Mouse (Mus musculus): ENCODE results near the gene H2afv. TPM values are rescaled to one million over a fixed set of nuclear protein-coding genes. Genes with fewer than 3 reads are reported as not detected.
A peak's percentile ranks its signal among the peaks of the same experiment; 100 is the strongest.
"Not testable (repeated sequence)": the region's sequence is repeated elsewhere in the genome, so short reads cannot be mapped to it uniquely, and the experiment has no call there.

H2afv gene
- polyA plus RNA-seq, 1 experiment = 200 TPM

DNA sequence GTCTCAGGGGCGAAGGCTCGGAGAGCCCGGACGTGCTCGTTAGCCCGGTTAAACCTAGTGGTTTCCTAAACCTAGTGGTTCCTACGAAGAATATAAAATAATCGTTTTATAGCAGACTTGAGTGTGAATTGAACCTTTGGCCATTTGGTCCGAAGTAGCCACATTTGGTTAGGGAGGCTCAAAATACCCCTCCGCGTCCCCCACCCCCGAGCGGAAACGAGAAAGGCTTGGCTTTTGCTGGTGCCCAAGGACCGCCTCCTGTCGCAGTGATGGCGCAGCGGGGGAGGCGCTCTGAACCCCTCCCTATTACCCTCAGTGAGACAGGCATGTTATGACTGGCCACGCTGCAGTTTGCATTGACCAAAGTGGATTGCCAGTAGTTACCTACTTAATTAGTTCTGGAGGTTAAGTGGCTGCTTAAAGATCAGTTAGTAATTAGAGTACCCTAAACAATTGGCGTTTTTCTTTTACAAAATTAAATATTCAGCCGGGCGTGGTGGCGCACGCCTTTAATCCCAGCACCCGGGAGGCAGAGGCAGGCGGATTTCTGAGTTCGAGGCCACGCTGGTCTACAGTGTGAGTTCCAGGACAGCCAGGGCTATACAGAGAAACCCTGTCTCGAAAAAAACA is 27.7 kb downstream of the H2afv start:
- H3K27ac ChIP-seq (ENCODE audit: insufficient read depth, low read length) = peak overlapping the region; percentile 90
- TF ChIP-seq EP300 (IDR thresholded peaks at IDR 0.05; ENCODE audit: insufficient read depth, low read depth, low read length) (no peak), POLR2A (IDR thresholded peaks at IDR 0.05; ENCODE audit: insufficient read depth, low read length) (peak; percentile 10), CTCF (IDR thresholded peaks at IDR 0.05; ENCODE audit: low read depth, low read length) (no peak)
- H3K4me1 ChIP-seq (ENCODE audit: control insufficient read depth, insufficient read depth, low read length) = no peaks in the 10 kb centered on the region
- H3K27me3 ChIP-seq (ENCODE audit: control insufficient read depth, insufficient read depth, low read length, poor library complexity, severe bottlenecking) = no peaks in the 10 kb centered on the region
- no peaks in the 10 kb centered on the region for H3K9me3 ChIP-seq (replicated peaks; ENCODE audit: control insufficient read depth, insufficient read depth, low read length, poor library complexity, severe bottlenecking)
- peak overlapping the region; percentile 92 for H3K4me3 ChIP-seq (ENCODE audit: low read depth, low read length)
- H3K36me3 ChIP-seq (ENCODE audit: control insufficient read depth, insufficient read depth, low read length, poor library complexity, severe bottlenecking) = peaks cover 44% of the 10 kb centered on the region
- H3K9ac ChIP-seq (ENCODE audit: low read depth, poor library complexity, severe bottlenecking) = peak overlapping the region; percentile 99

DNA sequence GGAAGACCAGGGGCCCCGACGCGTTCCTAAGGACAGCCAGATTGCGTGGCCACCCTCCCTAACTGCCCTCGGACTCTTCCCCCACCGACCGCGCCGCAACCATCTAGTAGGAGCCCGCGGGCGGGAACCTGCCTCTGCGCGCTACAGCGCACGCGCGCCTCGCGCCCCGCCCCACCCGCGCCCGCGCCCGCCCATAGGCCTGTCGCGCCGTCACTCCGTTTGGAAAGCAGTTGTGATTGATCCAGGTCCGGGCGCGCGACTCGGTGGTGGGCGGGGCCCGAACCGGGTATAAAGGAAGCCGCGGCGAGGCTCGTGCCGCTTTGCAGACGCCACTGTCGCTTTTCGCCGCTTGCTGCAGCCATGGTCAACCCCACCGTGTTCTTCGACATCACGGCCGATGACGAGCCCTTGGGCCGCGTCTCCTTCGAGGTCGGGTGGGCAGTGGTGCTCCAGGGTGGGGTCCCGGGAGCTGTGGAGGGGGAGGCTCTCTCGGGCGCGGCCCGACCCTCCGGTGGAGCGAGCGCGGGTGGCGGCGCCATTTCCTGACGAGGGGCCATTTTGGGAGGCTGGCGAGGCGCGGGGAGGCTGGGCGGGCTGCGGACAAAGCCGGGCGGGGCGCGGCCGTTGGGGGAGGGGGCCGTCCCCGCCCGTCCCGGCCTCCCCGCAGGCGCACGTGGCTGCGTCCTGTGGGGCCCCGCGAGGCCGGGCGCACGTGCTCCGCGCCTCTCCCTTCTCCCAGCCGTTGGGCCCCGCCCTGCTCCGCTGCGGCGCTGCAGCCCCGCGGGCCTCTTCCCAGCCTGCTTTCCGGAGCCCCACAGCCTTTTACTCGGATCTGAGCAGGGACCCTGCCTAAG is 28.5 kb downstream of the H2afv start:
- Histone ChIP-seq H3K9ac (ENCODE audit: low read depth, poor library complexity, severe bottlenecking) (peak overlapping the region; percentile 99), H3K9me3 (replicated peaks; ENCODE audit: control insufficient read depth, insufficient read depth, low read length, poor library complexity, severe bottlenecking) (no peaks in the 10 kb centered on the region)

DNA sequence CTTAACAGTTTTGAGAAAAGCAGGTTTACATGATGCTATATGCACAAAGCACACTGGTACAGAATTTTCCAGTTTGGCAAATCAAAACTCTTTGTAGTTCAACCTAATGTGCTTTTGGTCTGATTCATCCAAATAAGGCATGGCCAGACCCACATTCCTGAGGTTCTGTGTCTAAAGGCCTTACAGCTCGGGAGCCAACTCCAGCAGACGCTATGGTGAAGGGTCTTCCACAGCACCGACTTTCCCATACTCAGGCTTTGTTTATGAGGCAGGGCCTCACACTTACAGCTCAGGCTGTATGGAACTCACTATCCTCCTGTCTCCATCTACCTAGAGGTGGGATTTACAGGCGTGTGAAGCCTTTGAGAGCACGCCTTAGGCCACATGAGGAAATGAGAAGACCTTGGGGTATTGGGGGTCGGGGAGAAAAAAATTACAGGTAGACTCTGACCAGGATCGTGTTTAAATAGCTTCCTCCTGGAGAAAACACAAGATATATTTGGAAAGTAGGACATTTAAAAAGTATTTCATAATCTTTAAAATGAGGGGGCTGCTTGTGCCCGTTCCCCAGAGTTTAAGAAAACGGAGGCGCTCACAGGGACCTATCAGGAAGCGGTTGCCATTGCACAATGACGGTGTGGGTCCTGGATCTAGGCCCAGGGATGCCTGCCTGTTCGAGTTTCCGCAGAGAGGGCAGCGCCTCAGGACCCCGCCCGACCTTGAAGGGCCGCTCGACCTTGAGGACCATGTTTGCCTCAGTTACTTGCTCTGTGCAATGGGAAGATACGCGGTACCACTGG is 29.3 kb downstream of the H2afv start, which contains the start of gene Ppia:
Gene Ppia (plus strand): TSS at position 693 of the 800 bp plus-strand sequence.
- Histone ChIP-seq H3K27me3 (ENCODE audit: control insufficient read depth, insufficient read depth, low read length, poor library complexity, severe bottlenecking) (no peaks in the 10 kb centered on the region), H3K4me1 (ENCODE audit: control insufficient read depth, insufficient read depth, low read length) (no peaks in the 10 kb centered on the region), H3K4me3 (ENCODE audit: low read depth, low read length) (peak within 1 kb of the TSS; percentile 92), H3K27ac (ENCODE audit: insufficient read depth, low read length) (peak within 1 kb of the TSS; percentile 90), H3K36me3 (ENCODE audit: control insufficient read depth, insufficient read depth, low read length, poor library complexity, severe bottlenecking) (peaks cover 35% of the 10 kb centered on the region), H3K9ac (ENCODE audit: low read depth, poor library complexity, severe bottlenecking) (peak within 1 kb of the TSS; percentile 99), H3K9me3 (replicated peaks; ENCODE audit: control insufficient read depth, insufficient read depth, low read length, poor library complexity, severe bottlenecking) (no peaks in the 10 kb centered on the region)
- TF ChIP-seq CTCF (IDR thresholded peaks at IDR 0.05; ENCODE audit: low read depth, low read length) = no peak

More for the DNA sequence above, 28.5 kb downstream of the H2afv start:
- Histone ChIP-seq H3K36me3 (ENCODE audit: control insufficient read depth, insufficient read depth, low read length, poor library complexity, severe bottlenecking) (peaks cover 41% of the 10 kb centered on the region), H3K4me3 (ENCODE audit: low read depth, low read length) (peak overlapping the region; percentile 92), H3K27ac (ENCODE audit: insufficient read depth, low read length) (peak overlapping the region; percentile 90), H3K4me1 (ENCODE audit: control insufficient read depth, insufficient read depth, low read length) (no peaks in the 10 kb centered on the region), H3K27me3 (ENCODE audit: control insufficient read depth, insufficient read depth, low read length, poor library complexity, severe bottlenecking) (no peaks in the 10 kb centered on the region)
- TF ChIP-seq POLR2A (IDR thresholded peaks at IDR 0.05; ENCODE audit: insufficient read depth, low read length) = no peak

DNA sequence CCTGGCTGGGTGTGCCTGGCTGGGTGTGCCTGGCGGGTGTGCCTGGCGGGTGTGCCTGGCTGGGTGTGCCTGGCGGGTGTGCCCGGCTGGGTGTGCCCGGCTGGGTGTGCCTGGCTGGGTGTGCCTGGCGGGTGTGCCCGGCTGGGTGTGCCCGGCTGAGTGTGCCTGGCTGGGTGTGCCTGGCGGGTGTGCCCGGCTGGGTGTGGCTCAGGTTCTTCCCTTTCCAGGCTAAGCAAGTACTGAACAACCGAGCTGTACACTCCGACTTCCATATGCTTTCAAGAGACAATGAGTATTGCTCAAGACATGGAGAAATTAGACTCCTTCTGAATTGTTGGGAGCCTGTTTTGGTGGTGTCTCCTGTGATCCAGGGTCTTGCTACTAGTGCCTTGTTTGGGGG is 31.0 kb downstream of the H2afv start:
- H3K4me3 ChIP-seq (ENCODE audit: low read depth, low read length) = no peak overlapping the region
- peaks cover 2% of the 10 kb centered on the region for H3K4me1 ChIP-seq (ENCODE audit: control insufficient read depth, insufficient read depth, low read length)
- peaks cover 20% of the 10 kb centered on the region for H3K36me3 ChIP-seq (ENCODE audit: control insufficient read depth, insufficient read depth, low read length, poor library complexity, severe bottlenecking)
- TF ChIP-seq CTCF (IDR thresholded peaks at IDR 0.05; ENCODE audit: low read depth, low read length) (no peak), POLR2A (IDR thresholded peaks at IDR 0.05; ENCODE audit: insufficient read depth, low read length) (no peak), EP300 (IDR thresholded peaks at IDR 0.05; ENCODE audit: insufficient read depth, low read depth, low read length) (no peak)
- H3K9ac ChIP-seq (ENCODE audit: low read depth, poor library complexity, severe bottlenecking) = no peak overlapping the region
- H3K9me3 ChIP-seq (replicated peaks; ENCODE audit: control insufficient read depth, insufficient read depth, low read length, poor library complexity, severe bottlenecking) = no peaks in the 10 kb centered on the region
- peak overlapping the region; percentile 73 for H3K27ac ChIP-seq (ENCODE audit: insufficient read depth, low read length)
- no peaks in the 10 kb centered on the region for H3K27me3 ChIP-seq (ENCODE audit: control insufficient read depth, insufficient read depth, low read length, poor library complexity, severe bottlenecking)

DNA sequence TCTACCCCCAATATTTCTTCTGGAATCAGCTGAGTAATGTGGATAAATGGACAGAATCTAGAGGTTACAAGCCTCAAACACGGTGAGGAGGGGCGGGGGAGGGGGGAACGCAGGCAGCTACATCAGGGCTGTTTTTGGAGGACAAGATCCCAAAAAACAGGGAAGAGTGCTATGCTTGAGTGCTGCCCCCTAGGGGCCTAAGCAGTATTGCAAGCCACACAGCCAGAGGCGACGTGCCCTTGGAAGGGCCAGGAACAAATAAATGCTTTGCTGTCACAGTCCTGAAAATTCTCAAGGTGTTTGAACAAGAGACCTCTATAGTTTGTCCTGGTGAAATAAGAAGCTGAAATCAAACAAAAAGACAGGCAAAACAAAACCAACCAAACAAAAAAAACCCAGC is 32.6 kb downstream of the H2afv start:
- H3K4me3 ChIP-seq (ENCODE audit: low read depth, low read length) = no peak overlapping the region
- peaks cover 6% of the 10 kb centered on the region; the same call in 1 of the 2 replicates for H3K36me3 ChIP-seq (ENCODE audit: control insufficient read depth, insufficient read depth, low read length, poor library complexity, severe bottlenecking)
- H3K4me1 ChIP-seq (ENCODE audit: control insufficient read depth, insufficient read depth, low read length) = peaks cover 2% of the 10 kb centered on the region
- peak overlapping the region; percentile 78; the same call in 1 of the 2 replicates for H3K27ac ChIP-seq (ENCODE audit: insufficient read depth, low read length)
- H3K9me3 ChIP-seq (replicated peaks; ENCODE audit: control insufficient read depth, insufficient read depth, low read length, poor library complexity, severe bottlenecking) = no peaks in the 10 kb centered on the region
- no peaks in the 10 kb centered on the region for H3K27me3 ChIP-seq (ENCODE audit: control insufficient read depth, insufficient read depth, low read length, poor library complexity, severe bottlenecking)
- 0 out of 2 replicates have a peak overlapping the region, but pooled peaks have one; percentile 15 for H3K9ac ChIP-seq (ENCODE audit: low read depth, poor library complexity, severe bottlenecking)
- TF ChIP-seq POLR2A (IDR thresholded peaks at IDR 0.05; ENCODE audit: insufficient read depth, low read length) (no peak), EP300 (IDR thresholded peaks at IDR 0.05; ENCODE audit: insufficient read depth, low read depth, low read length) (0 out of 2 replicates have a peak, but pooled peaks have one; percentile 1), CTCF (IDR thresholded peaks at IDR 0.05; ENCODE audit: low read depth, low read length) (peak; percentile 88)

DNA sequence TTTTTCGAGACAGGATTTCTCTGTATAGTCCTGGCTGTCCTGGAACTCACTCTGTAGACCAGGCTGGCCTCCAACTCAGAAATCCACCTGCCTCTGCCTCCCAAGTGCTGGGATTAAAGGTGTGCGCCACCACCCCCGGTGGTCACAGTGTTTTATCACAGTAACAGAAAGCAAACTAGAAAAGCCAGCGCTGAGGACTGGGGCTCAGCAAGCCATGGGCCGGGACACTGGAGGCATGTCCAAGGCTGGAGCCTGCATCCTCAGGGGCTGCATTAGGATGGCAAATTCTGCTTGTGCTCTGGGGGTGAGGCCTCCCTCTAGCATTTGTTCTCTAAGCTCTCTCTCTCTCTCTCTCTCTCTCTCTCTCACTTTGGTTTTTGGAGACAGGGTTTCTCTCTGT is 33.5 kb downstream of the H2afv start:
- H3K27ac ChIP-seq (ENCODE audit: insufficient read depth, low read length) = peak overlapping the region; percentile 78; the same call in 1 of the 2 replicates
- not testable (repeated sequence) for H3K9me3 ChIP-seq (replicated peaks; ENCODE audit: control insufficient read depth, insufficient read depth, low read length, poor library complexity, severe bottlenecking)

More for the DNA sequence above, 33.5 kb downstream of the H2afv start:
- H3K27me3 ChIP-seq (ENCODE audit: control insufficient read depth, insufficient read depth, low read length, poor library complexity, severe bottlenecking); H3K36me3 ChIP-seq (ENCODE audit: control insufficient read depth, insufficient read depth, low read length, poor library complexity, severe bottlenecking); H3K4me3 ChIP-seq (ENCODE audit: low read depth, low read length); H3K9ac ChIP-seq (ENCODE audit: low read depth, poor library complexity, severe bottlenecking); H3K4me1 ChIP-seq (ENCODE audit: control insufficient read depth, insufficient read depth, low read length): not testable (repeated sequence)
